Mouse (Mus musculus) cerebellum, adult (tissue): ENCODE measurements around the gene Mrgprb5.
"Not testable (repeated sequence)": the region's sequence is repeated elsewhere in the genome, so short reads cannot be mapped to it uniquely, and the experiment has no call there.

Source experiments
- ATAC-seq: cut with Nextera tagmentation; 2 replicates; pipeline ENCODE4 v1.9.2; 2017; ENCODE audit warnings: mild to moderate bottlenecking, moderate library complexity, mixed read lengths; ENCODE audit not compliant: insufficient number of reproducible peaks, low FRiP score, low TSS enrichment

The Mrgprb5 gene

DNA sequence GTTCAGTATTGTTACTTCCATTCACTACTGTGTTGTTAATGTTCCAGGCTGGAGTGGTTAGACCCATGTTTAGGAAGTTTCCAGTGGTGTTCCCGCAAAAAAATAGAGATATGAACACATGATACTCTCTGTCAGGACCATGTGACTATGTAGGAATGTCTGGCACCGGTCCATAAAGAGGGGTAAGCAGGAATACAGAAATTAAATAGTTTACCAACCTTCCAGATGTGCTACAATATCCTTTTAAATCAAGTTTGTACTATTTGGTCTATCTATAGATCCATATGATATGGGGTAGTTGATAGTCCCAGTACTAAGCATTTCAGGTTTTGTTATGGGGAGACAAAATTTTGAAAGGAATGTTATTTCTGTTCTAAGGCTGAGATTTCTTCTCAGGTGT, at the start of gene Mrgprb5:
Gene Mrgprb5, minus strand, starts transcription at position 101 of the 400 bp plus-strand sequence.
- ATAC-seq, result no peak

DNA sequence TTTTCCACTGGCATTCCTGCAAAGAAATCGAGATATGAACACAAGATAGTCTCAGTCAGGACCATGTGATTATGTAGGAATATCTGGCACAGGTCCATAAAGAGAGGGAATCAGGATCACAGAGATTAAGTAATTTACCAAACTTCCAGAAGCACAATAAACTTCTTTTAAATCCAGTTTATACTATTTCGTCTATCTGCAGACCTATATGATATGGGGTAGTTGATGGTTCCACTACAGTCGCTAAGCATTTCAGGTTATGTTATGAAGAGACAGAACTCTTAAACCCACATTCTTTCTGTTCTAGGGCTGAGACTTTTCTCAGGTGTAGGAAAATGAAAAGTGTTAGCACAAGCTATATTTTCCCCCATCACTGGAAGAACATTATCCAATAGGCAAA, 30.4 kb upstream of the Mrgprb5 start, which contains the start of gene Mrgprb4:
Gene Mrgprb4, minus strand, starts transcription at position 101 of the 400 bp plus-strand sequence.
- ATAC-seq, result no peak

DNA sequence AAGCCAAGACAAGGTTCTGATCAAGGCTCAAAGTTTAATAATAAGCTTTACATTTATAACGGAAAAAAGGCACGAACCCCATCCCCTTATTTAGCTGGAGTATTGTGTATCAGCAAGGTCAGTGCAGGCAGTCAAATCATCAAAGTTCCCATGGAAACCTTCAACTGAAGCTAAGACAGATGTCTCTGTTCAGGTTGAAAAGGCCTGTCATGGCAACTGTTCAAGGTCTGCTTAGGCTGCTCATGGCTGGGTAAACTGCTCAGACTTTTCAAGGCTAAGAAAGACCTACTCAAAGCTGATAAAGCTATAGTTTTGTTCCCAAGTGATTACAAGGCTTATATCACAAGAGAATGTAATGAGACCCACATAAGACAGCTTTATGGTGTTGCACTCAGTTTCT, 1.3 kb downstream of the Mrgprb5 start:
- no peak for ATAC-seq

DNA sequence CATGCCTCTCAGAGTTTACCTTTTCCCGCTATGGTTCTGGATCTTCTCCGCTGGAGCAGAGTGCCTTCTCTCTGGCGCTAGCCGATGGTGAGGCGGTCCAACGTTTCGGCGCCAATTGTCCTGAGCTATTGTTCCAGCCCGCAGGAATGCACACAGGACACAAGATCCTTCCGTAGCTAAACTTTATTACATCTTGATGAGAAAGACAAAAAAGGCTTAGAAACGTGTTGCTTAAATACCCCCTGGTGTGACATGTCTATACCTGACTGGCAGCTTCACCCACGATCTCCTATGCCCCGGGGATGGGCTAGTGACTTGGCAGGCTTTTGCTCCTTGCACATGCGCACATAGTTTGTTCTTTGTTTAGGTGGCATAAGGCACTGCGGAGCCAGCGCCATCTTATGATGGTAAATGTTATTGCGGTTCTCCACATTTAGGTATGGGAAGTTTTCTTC, 30.5 kb downstream of the Mrgprb5 start:
- ATAC-seq, result no peak

DNA sequence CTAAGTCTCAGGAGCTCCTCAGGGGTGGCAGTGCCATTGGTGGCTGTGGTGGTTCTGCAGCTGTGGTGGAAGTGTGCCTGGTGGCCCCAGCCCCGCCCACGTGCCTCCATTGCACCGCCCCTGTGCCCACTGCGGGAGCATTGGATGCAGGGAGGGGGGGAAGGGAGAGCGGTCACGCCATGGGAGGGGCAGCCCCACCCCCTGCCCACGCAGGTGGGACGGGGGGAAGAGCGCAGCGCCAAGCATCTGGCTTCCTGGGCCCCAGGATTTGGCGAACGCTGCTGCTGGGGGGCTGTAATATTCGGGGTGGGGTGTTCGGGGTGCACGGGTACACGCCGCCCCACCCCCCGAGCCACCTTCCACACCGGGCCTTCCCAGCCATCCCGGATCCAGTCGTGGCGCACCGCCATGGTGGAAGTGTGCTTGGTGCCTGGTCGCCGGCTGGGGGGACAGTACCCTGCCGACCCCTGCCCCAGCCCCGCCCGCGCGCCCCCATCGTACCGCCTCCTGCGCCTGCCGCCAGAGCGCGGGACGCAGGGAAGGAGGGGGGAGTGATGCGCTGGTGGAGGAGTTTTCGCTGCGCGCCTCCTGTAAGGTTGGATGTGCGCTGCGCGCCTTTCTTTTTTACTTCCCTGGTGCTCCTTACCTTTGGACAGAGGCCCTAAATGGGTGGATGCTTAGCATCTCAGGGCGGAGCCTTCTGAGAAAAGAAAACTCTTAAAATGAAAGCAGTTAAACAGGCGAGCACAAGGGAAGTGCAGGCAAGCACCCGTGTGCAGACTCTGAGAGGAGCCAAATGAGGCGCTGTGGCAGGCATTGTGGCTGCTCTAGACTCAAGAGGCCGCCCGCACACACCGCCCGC, 31.4 kb downstream of the Mrgprb5 start:
- ATAC-seq, result 0 out of 2 replicates have a peak, but pooled peaks have one; percentile 49

DNA sequence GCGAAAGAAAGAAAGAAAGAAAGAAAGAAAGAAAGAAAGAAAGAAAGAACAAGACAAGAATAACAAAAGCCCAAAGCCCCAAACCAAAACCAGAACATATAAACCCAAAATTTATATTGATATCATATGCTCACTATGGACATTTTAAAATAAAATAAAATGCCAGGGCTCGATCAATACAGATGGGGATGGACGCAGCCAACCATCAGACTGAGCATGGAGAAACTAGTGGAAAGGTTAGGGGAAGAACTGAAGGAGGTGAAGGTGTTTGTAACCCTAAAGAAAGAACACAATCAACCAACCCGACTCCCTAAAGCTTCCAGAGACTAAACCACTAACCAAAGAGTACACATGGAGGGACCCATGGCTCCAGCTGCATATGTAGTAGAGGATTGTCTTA, 36.1 kb downstream of the Mrgprb5 start:
- no peak for ATAC-seq

DNA sequence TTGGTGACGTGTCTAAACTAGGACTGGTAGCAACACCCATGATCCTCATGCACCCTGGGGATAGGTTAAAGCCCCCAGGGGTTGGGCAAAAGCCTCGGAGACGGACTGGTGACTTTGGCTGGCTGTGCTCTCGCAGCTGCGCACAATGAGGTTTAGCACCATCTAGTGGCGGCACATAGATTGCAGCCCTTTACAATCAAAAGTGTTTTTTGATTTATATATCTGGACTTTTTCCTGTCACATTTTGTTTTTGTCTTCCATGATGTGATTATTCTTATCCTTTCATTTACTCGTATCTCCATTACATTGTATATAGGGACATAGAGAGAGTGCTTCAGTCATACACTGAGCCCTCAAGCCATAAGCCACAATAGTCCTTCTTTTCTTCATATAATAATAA, 36.6 kb downstream of the Mrgprb5 start:
- not testable (repeated sequence) for ATAC-seq

DNA sequence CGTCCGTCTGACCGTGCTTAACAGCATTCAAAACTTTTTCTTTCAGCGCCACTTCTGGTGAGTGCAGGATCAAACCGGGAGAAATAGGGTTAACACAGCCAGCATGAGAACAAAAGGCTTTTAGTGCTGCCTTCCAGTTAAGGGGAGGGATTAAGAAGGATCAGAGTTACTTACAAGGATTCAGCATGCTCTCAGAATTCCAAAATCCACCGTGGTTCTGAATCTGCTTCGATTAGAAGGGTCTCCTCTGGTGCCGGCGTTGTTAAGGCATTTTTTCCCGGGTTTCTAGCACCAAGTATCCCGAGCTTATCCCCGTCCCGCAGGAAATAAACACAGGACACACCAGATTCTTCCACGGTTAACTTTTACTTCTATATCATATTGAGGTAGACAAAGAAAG, 37.0 kb downstream of the Mrgprb5 start:
- not testable (repeated sequence) for ATAC-seq

DNA sequence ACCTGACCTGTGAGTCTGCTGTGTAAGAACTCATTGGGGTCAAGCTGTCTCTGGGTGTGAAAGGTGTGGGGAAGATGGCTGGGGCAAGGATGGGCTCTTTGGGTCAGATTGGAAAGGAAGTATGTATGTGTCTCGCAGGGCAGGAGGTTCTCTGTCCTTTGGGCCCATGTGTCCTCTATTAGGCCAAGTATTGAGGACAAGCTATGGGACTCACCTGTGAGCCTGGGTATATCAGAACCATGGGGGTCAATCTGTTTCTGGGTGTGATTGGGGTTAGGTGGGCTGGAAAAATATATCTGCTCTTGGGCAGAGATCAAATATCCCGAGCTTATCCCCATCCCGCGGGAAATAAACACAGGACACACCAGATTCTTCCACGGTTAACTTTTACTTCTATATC, 45.0 kb downstream of the Mrgprb5 start:
- no peak for ATAC-seq
